Mouse (Mus musculus) thymus, adult 2 months (tissue): ENCODE results near the gene Reep6.

Source experiments
- CTCF ChIP-seq: fragments of 200-500 bp; IDR thresholded peaks from 2 replicates; pipeline ENCODE4 v1.5.1; 2012; ENCODE audit warnings: mild to moderate bottlenecking, control low read depth, low read length, moderate library complexity, borderline replicate concordance; ENCODE audit not compliant: control insufficient read depth, poor library complexity, insufficient read depth; ENCODE audit errors: extremely low read depth
- POLR2A ChIP-seq: fragments of 200-500 bp; IDR thresholded peaks from 2 replicates; pipeline ENCODE4 v1.6.1; 2012; ENCODE audit warnings: mild to moderate bottlenecking, low read length, control low read depth, moderate library complexity; ENCODE audit not compliant: control insufficient read depth, poor library complexity, insufficient read depth; ENCODE audit errors: extremely low read depth

DNA sequence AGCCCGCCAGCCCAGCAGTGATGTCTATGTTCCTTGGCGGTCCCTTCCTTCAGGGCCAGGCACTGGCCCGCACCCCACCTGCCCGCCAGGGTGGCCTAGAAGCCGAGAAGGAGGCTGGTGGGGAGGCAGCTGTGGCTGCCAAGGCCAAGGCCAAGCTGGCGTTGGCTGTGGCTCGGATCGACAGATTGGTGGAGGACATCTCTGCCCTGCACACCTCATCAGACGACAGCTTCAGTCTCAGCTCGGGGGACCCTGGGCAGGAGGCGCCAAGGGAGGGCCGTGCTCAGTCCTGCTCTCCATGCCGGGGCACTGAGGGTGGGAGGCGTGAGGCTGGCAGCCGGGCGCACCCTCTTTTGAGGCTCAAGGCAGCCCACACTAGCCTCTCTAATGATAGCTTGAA, 18.2 kb upstream of the Reep6 start:
- TF ChIP-seq POLR2A: no peak
- no peak for TF ChIP-seq CTCF
